Comparison of ENCODE assay signal across 22 mouse cellular contexts in genomic region chr1:127344913-127345312, GRCm38 (mm10).
DNase-seq lines count a peak whose midpoint lies in the region; ATAC-seq and TF ChIP-seq lines count a peak whose summit lies in the region.
"Had no signal": no experiment of that assay in that cellular context is flagged by ENCODE, and none has a peak within 500 bp of the region (broad histone marks: within the 10 kb centered on the region; RNA-seq: fewer than 3 reads in every experiment).

No protein-coding gene starts in this region.

- no peak for TF ChIP-seq CTCF in stomach, postnatal 0 days (IDR thresholded peaks at IDR 0.05; ENCODE audit: low read depth)

- peak overlapping the region; percentile 42 for H3K27ac ChIP-seq in heart, embryonic 10.5 days
- H3K27ac ChIP-seq in stomach, postnatal 0 days (replicated peaks) = no peak overlapping the region
- H3K27ac ChIP-seq: embryonic facial prominence, embryonic 10.5 days; forebrain, embryonic 15.5 days; hindbrain, embryonic 12.5 days; intestine, embryonic 15.5 days; left cerebral cortex, adult 2 months; midbrain, embryonic 12.5 days had no signal

- no peak overlapping the region for H3K4me2 ChIP-seq in stomach, postnatal 0 days (replicated peaks; ENCODE audit: low read depth)
- H3K4me2 ChIP-seq: forebrain, embryonic 15.5 days; hindbrain, embryonic 12.5 days; intestine, embryonic 15.5 days; liver, embryonic 11.5 days; midbrain, embryonic 12.5 days had no signal

- H3K4me3 ChIP-seq in heart, embryonic 10.5 days = no peak overlapping the region
- H3K4me3 ChIP-seq in megakaryocyte, embryonic 14.5 days (replicated peaks) = peak overlapping the region; percentile 62
- no peak overlapping the region for H3K4me3 ChIP-seq in stomach, postnatal 0 days (ENCODE audit: low read depth, low read length)
- H3K4me3 ChIP-seq: embryonic facial prominence, embryonic 10.5 days; forebrain, embryonic 15.5 days; hindbrain, embryonic 12.5 days; intestine, embryonic 15.5 days; left cerebral cortex, adult 2 months; midbrain, embryonic 12.5 days had no signal

- WGBS in heart, embryonic 10.5 days = 41% methylated on average over 9 of the region's 9 CpGs
- 47% methylated on average over 9 of the region's 9 CpGs for WGBS in stomach, postnatal 0 days

- peaks cover 58% of the 10 kb centered on the region for H3K4me1 ChIP-seq in heart, embryonic 10.5 days
- peaks cover 89% of the 10 kb centered on the region for H3K4me1 ChIP-seq in megakaryocyte, embryonic 14.5 days
- no peaks in the 10 kb centered on the region for H3K4me1 ChIP-seq in stomach, postnatal 0 days (replicated peaks; ENCODE audit: control insufficient read depth, insufficient read depth)
- H3K4me1 ChIP-seq: forebrain, embryonic 15.5 days; intestine, embryonic 15.5 days; midbrain, embryonic 12.5 days had no signal

- no peak for DNase-seq in heart, embryonic 10.5 days (ENCODE audit: low spot score)
- DNase-seq in heart, adult 8-10 months (ENCODE audit: low spot score) = no peak
- DNase-seq in 416B (ENCODE audit: low read depth) = peak; percentile 94
- no peak for DNase-seq in stomach, postnatal 0 days (ENCODE audit: low spot score)
- DNase-seq in testis, postnatal 10 days (ENCODE audit: low spot score) = no peak
- DNase-seq: cerebellum, adult 8-10 months; heart, postnatal 10 days; kidney, adult 9 months; kidney, postnatal 36 days; lung, adult 2 months; lung, postnatal 4 days; spleen, adult 18-20 months had no signal

- no peak for TF ChIP-seq EP300 in stomach, postnatal 0 days (optimal IDR thresholded peaks at IDR 0.05)

- no peaks in the 10 kb centered on the region for H3K27me3 ChIP-seq in heart, embryonic 10.5 days (ENCODE audit: insufficient read depth, poor library complexity, severe bottlenecking)
- H3K27me3 ChIP-seq in megakaryocyte, embryonic 14.5 days (replicated peaks) = no peaks in the 10 kb centered on the region
- H3K27me3 ChIP-seq in stomach, postnatal 0 days (ENCODE audit: control insufficient read depth, insufficient read depth, low read length) = no peaks in the 10 kb centered on the region
- H3K27me3 ChIP-seq: forebrain, embryonic 15.5 days; hindbrain, embryonic 12.5 days; intestine, embryonic 15.5 days; midbrain, embryonic 12.5 days had no signal

- H3K36me3 ChIP-seq in heart, embryonic 10.5 days = no peaks in the 10 kb centered on the region
- peaks cover 21% of the 10 kb centered on the region for H3K36me3 ChIP-seq in megakaryocyte, embryonic 14.5 days (replicated peaks; ENCODE audit: low read length)
- no peaks in the 10 kb centered on the region for H3K36me3 ChIP-seq in stomach, postnatal 0 days (ENCODE audit: control insufficient read depth, insufficient read depth, low read length)
- H3K36me3 ChIP-seq: embryonic facial prominence, embryonic 10.5 days; forebrain, embryonic 15.5 days; hindbrain, embryonic 12.5 days; intestine, embryonic 15.5 days; midbrain, embryonic 12.5 days had no signal

- peak; percentile 72 for ATAC-seq in activated CD4-positive, CD25-positive, alpha-beta regulatory T cell, adult 4 months
- ATAC-seq in stomach, postnatal 0 days (ENCODE audit: low FRiP score, low TSS enrichment) = no peak
- ATAC-seq in erythroblast, adult 5-6 weeks (replicated peaks; ENCODE audit: low FRiP score, poor library complexity, severe bottlenecking) = no peak
- ATAC-seq: forebrain, embryonic 15.5 days; intestine, embryonic 15.5 days had no signal

- no peaks in the 10 kb centered on the region for H3K9me3 ChIP-seq in heart, embryonic 10.5 days
- H3K9me3 ChIP-seq in megakaryocyte, embryonic 14.5 days = no peaks in the 10 kb centered on the region
- H3K9me3 ChIP-seq in stomach, postnatal 0 days (ENCODE audit: control insufficient read depth, low read length) = no peaks in the 10 kb centered on the region
- H3K9me3 ChIP-seq: embryonic facial prominence, embryonic 10.5 days; forebrain, embryonic 15.5 days; hindbrain, embryonic 12.5 days; intestine, embryonic 15.5 days; midbrain, embryonic 12.5 days had no signal

- H3K9ac ChIP-seq in stomach, postnatal 0 days (ENCODE audit: low read length) = no peak overlapping the region
- H3K9ac ChIP-seq: forebrain, embryonic 15.5 days; hindbrain, embryonic 12.5 days; intestine, embryonic 15.5 days; midbrain, embryonic 12.5 days had no signal
